Mouse (Mus musculus) limb, embryonic 14.5 days (tissue): ENCODE results near the gene Ercc5. TPM values are rescaled to one million over a fixed set of nuclear protein-coding genes. Genes with fewer than 3 reads are reported as not detected.

Experiments
- ATAC-seq: fragments of 200-750 bp; cut with Nextera tagmentation; 2 replicates; pipeline ENCODE4 v1.8.0; 2017; ENCODE audit warnings: low read depth, moderate number of reproducible peaks, moderate TSS enrichment; ENCODE audit not compliant: low FRiP score
- DNase-seq: peaks from one replicate; pipeline ENCODE4 v3.0.0-alpha.2; 2015; ENCODE audit warnings: low spot score
- H3K27ac ChIP-seq: fragments of 300-500 bp; sonication (generic); replicated peaks from 2 replicates; pipeline ENCODE4 v1.5.1; 2014; ENCODE audit warnings: low read depth, mild to moderate bottlenecking, low read length, moderate library complexity, mixed read lengths
- H3K27me3 ChIP-seq: fragments of 300-500 bp; sonication (generic); 2 replicates; pipeline ENCODE4 v1.6.1; 2014; ENCODE audit warnings: low read length, mixed read lengths; ENCODE audit not compliant: control insufficient read depth, insufficient read depth
- H3K36me3 ChIP-seq: fragments of 300-500 bp; sonication (generic); 2 replicates; pipeline ENCODE4 v1.6.1; 2014; ENCODE audit warnings: mild to moderate bottlenecking, low read length, moderate library complexity, mixed read lengths; ENCODE audit not compliant: control insufficient read depth, insufficient read depth
- H3K4me1 ChIP-seq: fragments of 300-500 bp; sonication (generic); 2 replicates; pipeline ENCODE4 v1.6.1; 2014; ENCODE audit warnings: antibody characterized with exemption, low read length, mixed read lengths; ENCODE audit not compliant: control insufficient read depth, insufficient read depth
- H3K4me2 ChIP-seq: fragments of 300-500 bp; sonication (generic); replicated peaks from 2 replicates; pipeline ENCODE4 v1.6.1; 2014; ENCODE audit warnings: low read depth, mild to moderate bottlenecking, low read length, moderate library complexity; ENCODE audit not compliant: severe bottlenecking
- H3K4me3 ChIP-seq: fragments of 300-500 bp; sonication (generic); replicated peaks from 2 replicates; pipeline ENCODE4 v1.5.1; 2014; ENCODE audit warnings: low read length
- H3K9ac ChIP-seq: fragments of 300-500 bp; sonication (generic); 2 replicates; pipeline ENCODE4 v1.6.1; 2014; ENCODE audit warnings: mild to moderate bottlenecking, low read depth, low read length, moderate library complexity; ENCODE audit not compliant: severe bottlenecking
- H3K9me3 ChIP-seq: fragments of 300-500 bp; sonication (generic); 2 replicates; pipeline ENCODE4 v1.6.1; 2016; ENCODE audit warnings: low read length; ENCODE audit not compliant: control insufficient read depth
- POLR2A ChIP-seq: fragments of 200-500 bp; IDR thresholded peaks from 2 replicates; pipeline ENCODE4 v1.8.0; 2012; ENCODE audit warnings: inconsistent platforms, mild to moderate bottlenecking, moderate library complexity, borderline replicate concordance; ENCODE audit not compliant: insufficient read depth, insufficient read length; ENCODE audit errors: extremely low read depth
- WGBS: fragments of 180-500 bp; shearing (Covaris S2); extraction: QIAGEN DNeasy Blood & Tissue Kit; methylation state at CpG from one replicate; pipeline ENCODE4 v1.1.7; 2014; 5-methylcytosine and 5-hydroxymethylcytosine counted together
- polyA plus RNA-seq, 2 experiments: library from polyadenylated mRNA; depleted of rRNA in 1 of 2; stranded (reverse) in 1 of 2; unstranded in 1 of 2; fragments of >200 nt; fragmentation: Nextera tagmentation in 1 of 2; extraction: Ambion mirVana in 1 of 2; gene quantifications; 2 replicates each; pipeline versions ENCODE4 v1.2.1 to v1.2.3; 2012 to 2014

Ercc5 gene
- polyA plus RNA-seq, 2 experiments, result 23.4 to 25.2 TPM

DNA sequence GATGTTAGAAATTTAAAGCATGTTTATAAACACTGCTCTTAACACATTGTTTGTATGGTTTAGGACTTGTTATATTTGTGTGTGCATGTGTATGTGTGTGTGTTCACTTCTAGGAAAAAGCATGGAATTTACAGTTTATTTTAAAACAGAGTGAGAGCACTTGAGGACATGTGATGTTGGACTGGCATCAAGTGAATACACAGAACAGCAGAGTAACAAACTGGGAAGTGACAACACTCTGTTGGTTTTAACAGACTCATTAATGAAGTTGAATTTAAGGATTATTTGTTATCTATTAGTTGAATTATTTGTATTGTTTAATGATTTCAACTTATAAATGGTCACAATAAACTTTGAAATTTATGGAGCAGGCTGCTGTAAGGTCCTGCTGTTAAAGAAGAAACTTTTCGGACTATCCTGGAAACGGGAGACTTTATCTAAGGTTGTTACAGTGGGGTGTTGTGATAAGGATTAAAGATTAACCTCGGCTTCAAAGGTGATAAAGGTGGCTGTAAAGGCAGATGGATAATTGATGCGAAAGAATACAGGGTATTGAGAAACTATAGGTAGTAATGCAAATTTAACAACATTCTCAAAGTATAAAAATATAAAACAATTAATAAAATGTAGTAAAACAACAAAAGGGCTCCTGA is 17.5 kb upstream of the Ercc5 start:
- DNase-seq (no peak), ATAC-seq (no peak)
- H3K4me3 ChIP-seq, result no peak overlapping the region
- no peak overlapping the region for H3K27ac ChIP-seq
- H3K9ac ChIP-seq, result no peak overlapping the region
- no peak for TF ChIP-seq POLR2A
- no peaks in the 10 kb centered on the region for H3K4me1 ChIP-seq
- H3K27me3 ChIP-seq, result no peaks in the 10 kb centered on the region
- 91% methylated on average over 4 of the region's 4 CpGs for WGBS
- H3K4me2 ChIP-seq, result no peak overlapping the region
- no peaks in the 10 kb centered on the region for H3K9me3 ChIP-seq
- H3K36me3 ChIP-seq, result peaks cover 37% of the 10 kb centered on the region

DNA sequence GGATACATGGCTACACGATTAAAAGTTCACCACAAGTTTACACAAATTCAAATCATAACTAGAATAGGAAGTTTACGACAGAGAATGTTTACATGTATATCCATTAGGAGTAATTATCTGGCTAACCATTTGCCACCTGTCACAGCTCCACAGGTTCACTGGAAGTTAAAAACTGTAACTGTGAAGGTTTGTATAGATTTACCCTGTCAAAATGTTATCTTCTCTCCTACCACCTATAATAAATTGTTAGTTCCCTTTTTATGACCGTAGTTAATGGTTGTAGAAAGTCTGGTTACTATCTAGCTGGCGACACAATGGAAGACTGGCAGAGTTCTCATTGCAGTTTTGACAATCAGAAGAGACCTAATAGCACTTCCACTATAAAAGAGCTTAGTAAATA is 7.3 kb upstream of the Ercc5 start:
- Histone ChIP-seq H3K4me3 (no peak overlapping the region), H3K4me2 (no peak overlapping the region), H3K4me1 (no peaks in the 10 kb centered on the region), H3K27me3 (no peaks in the 10 kb centered on the region), H3K36me3 (peaks cover 55% of the 10 kb centered on the region), H3K9ac (no peak overlapping the region), H3K9me3 (no peaks in the 10 kb centered on the region), H3K27ac (no peak overlapping the region)
- no peak for TF ChIP-seq POLR2A
- DNase-seq, result no peak
- WGBS, result 79% methylated on average over 4 of the region's 4 CpGs
- ATAC-seq, result no peak

DNA sequence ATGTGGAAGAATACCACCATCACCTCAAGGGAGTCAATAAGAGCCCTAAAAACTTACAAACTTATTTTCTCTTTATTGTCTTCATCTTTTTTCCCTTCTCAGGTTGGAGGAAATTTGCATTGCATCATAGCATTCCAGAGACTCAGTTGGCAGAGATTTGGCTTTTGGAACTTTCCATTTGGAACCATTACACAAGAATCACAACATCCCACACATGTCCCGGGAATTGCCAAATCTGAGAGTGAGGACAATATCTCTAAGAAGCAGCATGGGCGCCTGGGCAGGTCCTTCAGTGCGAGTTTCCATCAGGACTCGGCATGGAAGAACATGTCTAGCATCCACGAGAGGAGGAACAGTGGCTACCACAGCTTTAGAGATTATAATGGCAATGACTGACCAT is 4.8 kb upstream of the Ercc5 start:
- Histone ChIP-seq H3K4me2 (no peak overlapping the region), H3K36me3 (peaks cover 49% of the 10 kb centered on the region), H3K27ac (no peak overlapping the region), H3K9me3 (no peaks in the 10 kb centered on the region), H3K9ac (no peak overlapping the region), H3K4me3 (no peak overlapping the region), H3K4me1 (peaks cover 5% of the 10 kb centered on the region; the same call in 1 of the 2 replicates), H3K27me3 (no peaks in the 10 kb centered on the region)
- TF ChIP-seq POLR2A, result no peak
- DNase-seq (no peak), ATAC-seq (no peak)
- WGBS, result 91% methylated on average over 5 of the region's 5 CpGs

DNA sequence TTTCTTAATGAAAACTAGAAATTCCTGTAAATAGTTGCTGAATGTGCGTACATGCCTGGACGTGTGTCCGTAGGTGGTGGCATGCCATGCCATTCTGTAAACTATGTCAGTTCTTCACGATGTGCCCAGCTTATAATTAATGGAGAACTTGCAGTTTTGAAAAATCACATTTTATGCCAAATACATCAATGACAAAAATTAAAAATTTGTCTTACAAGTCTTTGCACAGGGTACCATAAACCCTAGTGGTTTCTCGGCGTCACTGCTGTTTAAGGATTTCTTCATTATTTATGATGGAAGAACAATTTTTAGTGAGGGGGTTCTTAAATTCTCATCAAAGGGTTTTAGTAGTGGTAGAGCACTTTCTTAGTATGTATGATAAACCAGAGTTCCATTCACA is 1.2 kb downstream of the Ercc5 start:
- Histone ChIP-seq H3K9ac (peak overlapping the region; percentile 94), H3K4me2 (peak overlapping the region; percentile 73), H3K4me3 (peak overlapping the region; percentile 90), H3K27ac (no peak overlapping the region), H3K36me3 (peaks cover 8% of the 10 kb centered on the region), H3K9me3 (no peaks in the 10 kb centered on the region), H3K27me3 (no peaks in the 10 kb centered on the region), H3K4me1 (peaks cover 11% of the 10 kb centered on the region; the same call in 1 of the 2 replicates)
- TF ChIP-seq POLR2A, result no peak
- 25% methylated on average over 6 of the region's 6 CpGs for WGBS
- ATAC-seq (no peak), DNase-seq (no peak)

DNA sequence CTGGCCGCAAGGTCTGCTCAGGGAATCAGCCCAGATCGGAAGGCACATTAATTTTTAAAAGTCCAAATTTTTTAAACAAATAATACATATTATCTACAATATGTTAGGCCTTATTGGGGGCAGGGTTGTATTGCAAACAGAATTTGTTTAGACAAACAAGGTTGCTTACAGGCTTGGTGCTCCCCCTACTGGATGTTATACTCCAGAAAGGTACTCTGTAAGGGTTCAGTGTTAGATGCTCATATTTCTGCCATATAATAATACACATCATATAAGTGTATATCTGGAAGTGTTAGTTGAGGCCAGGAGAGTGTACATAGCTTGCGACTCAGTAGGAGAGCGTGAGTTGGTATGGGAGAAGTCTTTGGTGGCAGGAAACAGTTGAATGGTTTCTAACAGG is 7.7 kb downstream of the Ercc5 start:
- no peak overlapping the region for H3K27ac ChIP-seq
- no peak overlapping the region for H3K9ac ChIP-seq
- no peak for TF ChIP-seq POLR2A
- H3K36me3 ChIP-seq, result peaks cover 24% of the 10 kb centered on the region
- DNase-seq, result peak; percentile 15
- H3K27me3 ChIP-seq, result no peaks in the 10 kb centered on the region
- ATAC-seq, result no peak
- H3K4me1 ChIP-seq, result no peaks in the 10 kb centered on the region
- 92% methylated on average over 4 of the region's 4 CpGs for WGBS
- H3K9me3 ChIP-seq, result no peaks in the 10 kb centered on the region
- H3K4me3 ChIP-seq, result no peak overlapping the region
- no peak overlapping the region for H3K4me2 ChIP-seq
